ENCODE assay signal across 27 mouse cellular contexts in the genomic region with DNA sequence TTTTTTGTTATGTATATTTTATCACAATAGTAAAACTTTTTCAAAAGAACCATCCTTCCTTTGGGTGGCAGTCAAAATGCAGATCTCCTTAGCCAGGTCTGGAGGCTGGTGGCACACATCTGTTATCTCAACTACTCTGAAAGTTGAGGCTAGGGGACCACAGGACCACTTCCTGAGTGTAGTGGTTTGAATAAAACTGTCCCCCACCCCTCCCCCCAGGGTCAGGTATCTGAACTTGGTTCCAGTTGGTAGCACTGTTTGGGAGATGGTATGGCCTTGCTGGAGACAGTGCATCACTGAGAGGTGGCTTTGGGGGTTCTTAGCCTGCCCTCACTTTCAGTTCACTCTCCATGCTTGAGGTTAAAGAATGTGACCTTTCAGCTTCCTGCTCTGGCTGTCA. TPM values are rescaled to one million over a fixed set of nuclear protein-coding genes. Genes with fewer than 3 reads are reported as not detected.
DNase-seq lines count a peak whose midpoint lies in the region; ATAC-seq and TF ChIP-seq lines count a peak whose summit lies in the region.
"Had no signal": no experiment of that assay in that cellular context is flagged by ENCODE, and none has a peak within 500 bp of the region (broad histone marks: within the 10 kb centered on the region; RNA-seq: fewer than 3 reads in every experiment).

No protein-coding gene starts in this region.

- H3K4me2 ChIP-seq in midbrain, embryonic 14.5 days (ENCODE audit: low read length), result no peak overlapping the region
- H3K4me2 ChIP-seq: heart, embryonic 12.5 days; heart, embryonic 15.5 days; hindbrain, embryonic 12.5 days; hindbrain, embryonic 15.5 days; intestine, embryonic 15.5 days had no signal

- TF ChIP-seq EP300 in heart, adult 2 months (IDR thresholded peaks at IDR 0.05; ENCODE audit: insufficient read depth, low read depth, low read length), result no peak

- no peaks in the 10 kb centered on the region for H3K27me3 ChIP-seq in midbrain, embryonic 14.5 days (ENCODE audit: control insufficient read depth, insufficient read depth, low read length)
- no peaks in the 10 kb centered on the region for H3K27me3 ChIP-seq in heart, adult 2 months (ENCODE audit: control insufficient read depth, insufficient read depth, low read length)
- H3K27me3 ChIP-seq: heart, embryonic 12.5 days; heart, embryonic 15.5 days; hindbrain, embryonic 12.5 days; hindbrain, embryonic 15.5 days; intestine, embryonic 15.5 days had no signal

- H3K4me3 ChIP-seq in midbrain, embryonic 14.5 days (replicated peaks; ENCODE audit: low read depth, low read length), result no peak overlapping the region
- no peak overlapping the region for H3K4me3 ChIP-seq in heart, adult 2 months
- H3K4me3 ChIP-seq: heart, embryonic 12.5 days; heart, embryonic 15.5 days; hindbrain, embryonic 12.5 days; hindbrain, embryonic 15.5 days; intestine, embryonic 15.5 days had no signal

- H3K4me1 ChIP-seq in midbrain, embryonic 14.5 days (ENCODE audit: control insufficient read depth, insufficient read depth, low read length), result no peaks in the 10 kb centered on the region
- no peaks in the 10 kb centered on the region for H3K4me1 ChIP-seq in heart, adult 2 months (ENCODE audit: control insufficient read depth, insufficient read depth, low read length)
- H3K4me1 ChIP-seq: heart, embryonic 12.5 days; heart, embryonic 15.5 days; hindbrain, embryonic 12.5 days; hindbrain, embryonic 15.5 days had no signal

- no peak overlapping the region for H3K9ac ChIP-seq in midbrain, embryonic 14.5 days (replicated peaks; ENCODE audit: low read length)
- no peak overlapping the region for H3K9ac ChIP-seq in heart, adult 2 months (ENCODE audit: low read depth, low read length)
- H3K9ac ChIP-seq: heart, embryonic 12.5 days; heart, embryonic 15.5 days; hindbrain, embryonic 12.5 days; hindbrain, embryonic 15.5 days; intestine, embryonic 15.5 days had no signal

- no peaks in the 10 kb centered on the region for H3K9me3 ChIP-seq in midbrain, embryonic 14.5 days (ENCODE audit: control insufficient read depth, low read length)
- H3K9me3 ChIP-seq: heart, embryonic 12.5 days; heart, embryonic 15.5 days; hindbrain, embryonic 12.5 days; hindbrain, embryonic 15.5 days; intestine, embryonic 15.5 days had no signal

- ATAC-seq in granulocyte monocyte progenitor cell, adult 5-6 weeks (replicated peaks; ENCODE audit: poor library complexity, severe bottlenecking), result peak; percentile 33
- peak; percentile 49 for ATAC-seq in megakaryocyte, adult 5-6 weeks (ENCODE audit: poor library complexity, severe bottlenecking)
- no peak for ATAC-seq in midbrain, embryonic 14.5 days (ENCODE audit: low FRiP score, low TSS enrichment)
- no peak for ATAC-seq in erythroblast, adult 5-6 weeks (replicated peaks; ENCODE audit: low FRiP score, poor library complexity, severe bottlenecking)
- ATAC-seq: forebrain, embryonic 16.5 days; intestine, embryonic 15.5 days had no signal

- H3K79me2 ChIP-seq in heart, adult 2 months (replicated peaks; ENCODE audit: control insufficient read depth, insufficient read depth, low read length), result no peaks in the 10 kb centered on the region

- no peak overlapping the region for H3K27ac ChIP-seq in midbrain, embryonic 14.5 days (replicated peaks; ENCODE audit: low read depth, low read length)
- no peak overlapping the region for H3K27ac ChIP-seq in heart, adult 2 months
- H3K27ac ChIP-seq: heart, embryonic 15.5 days; hindbrain, embryonic 12.5 days; hindbrain, embryonic 15.5 days; intestine, embryonic 15.5 days had no signal

- peak; percentile 80 for DNase-seq in 416B (ENCODE audit: low read depth)
- DNase-seq in CD4-positive helper T cell, adult 2 months (ENCODE audit: low read depth, low spot score), result peak; percentile 39
- no peak for DNase-seq in midbrain, embryonic 14.5 days
- no peak for DNase-seq in layer of hippocampus, adult 9-11 months
- DNase-seq in heart, adult 2 months, result no peak
- DNase-seq: adrenal gland, adult 2 months; adrenal gland, postnatal 14 days; cerebellum, adult 11 months; cerebellum, adult 2 months; cerebellum, adult 9-11 months; cerebellum, postnatal 25 days; embryo, embryonic 11 days; gastrocnemius, postnatal 10 days; gastrocnemius, postnatal 36 days; heart, adult 11 months; heart, postnatal 10 days; heart, postnatal 36 days had no signal

- no peak for TF ChIP-seq POLR2A in heart, adult 2 months (IDR thresholded peaks at IDR 0.05; ENCODE audit: insufficient read depth, low read depth, low read length)

- H3K36me3 ChIP-seq in midbrain, embryonic 14.5 days (ENCODE audit: control insufficient read depth, insufficient read depth, low read length), result no peaks in the 10 kb centered on the region
- no peaks in the 10 kb centered on the region for H3K36me3 ChIP-seq in heart, adult 2 months (ENCODE audit: control insufficient read depth, insufficient read depth, low read length)
- H3K36me3 ChIP-seq: heart, embryonic 12.5 days; heart, embryonic 15.5 days; hindbrain, embryonic 12.5 days; hindbrain, embryonic 15.5 days; intestine, embryonic 15.5 days had no signal

- intact Hi-C loops in heart, adult 2 months (cut with DNase I), result no loop called here

- TF ChIP-seq CTCF in heart, adult 2 months (IDR thresholded peaks at IDR 0.05), result no peak

RNA-seq across cellular contexts. Expression of a gene that starts 51.7 kb away (rescaled TPM):
- 8.9 and 11.7 TPM in 2 replicates for total RNA-seq in granulocyte monocyte progenitor cell, adult 5-6 weeks (2014; fragmentation: Nextera tagmentation)
- total RNA-seq in granulocyte monocyte progenitor cell, adult 5-6 weeks (2017), result 3.2 and 5.1 TPM in 2 replicates
- total RNA-seq in megakaryocyte, adult 5-6 weeks (2015), result 27.2 and 30.2 TPM in 2 replicates
- total RNA-seq in megakaryocyte, adult 5-6 weeks (2017), result 13.3 and 21.3 TPM in 2 replicates
- 0.30 and 1.0 TPM in 2 replicates for polyA plus RNA-seq in midbrain, embryonic 14.5 days (2014; fragmentation: Nextera tagmentation; extraction: Ambion mirVana)
- 2.5 and 5.6 TPM in 2 replicates for total RNA-seq in erythroblast, adult 5-6 weeks (2015; ENCODE audit: low replicate concordance)
- 0.68 and 3.8 TPM in 2 replicates for total RNA-seq in erythroblast, adult 5-6 weeks (2017; ENCODE audit: low replicate concordance)
- 1 to 10 TPM; 1.9 to 3.5 TPM for total RNA-seq in heart, adult 2 months (2021)
- polyA plus RNA-seq in heart, adult 2 months (2012; rRNA removed), result 1.8 and 2.2 TPM in 2 replicates
- total RNA-seq: MEL had no signal

Comparison
In these comparisons a context has a peak if more than half of its experiments do, and no peak if none do; other contexts are left out.
1. DNase-seq: peak in 416B (single experiment) and CD4-positive helper T cell, adult 2 months (single experiment); none in midbrain, embryonic 14.5 days (single experiment), layer of hippocampus, adult 9-11 months (single experiment) and heart, adult 2 months (0 of 2).
2. ATAC-seq: peak in granulocyte monocyte progenitor cell, adult 5-6 weeks (single experiment) and megakaryocyte, adult 5-6 weeks (single experiment); none in midbrain, embryonic 14.5 days (single experiment) and erythroblast, adult 5-6 weeks (single experiment).